Mouse (Mus musculus): ENCODE results near the gene Gna13.

Gna13 gene

DNA sequence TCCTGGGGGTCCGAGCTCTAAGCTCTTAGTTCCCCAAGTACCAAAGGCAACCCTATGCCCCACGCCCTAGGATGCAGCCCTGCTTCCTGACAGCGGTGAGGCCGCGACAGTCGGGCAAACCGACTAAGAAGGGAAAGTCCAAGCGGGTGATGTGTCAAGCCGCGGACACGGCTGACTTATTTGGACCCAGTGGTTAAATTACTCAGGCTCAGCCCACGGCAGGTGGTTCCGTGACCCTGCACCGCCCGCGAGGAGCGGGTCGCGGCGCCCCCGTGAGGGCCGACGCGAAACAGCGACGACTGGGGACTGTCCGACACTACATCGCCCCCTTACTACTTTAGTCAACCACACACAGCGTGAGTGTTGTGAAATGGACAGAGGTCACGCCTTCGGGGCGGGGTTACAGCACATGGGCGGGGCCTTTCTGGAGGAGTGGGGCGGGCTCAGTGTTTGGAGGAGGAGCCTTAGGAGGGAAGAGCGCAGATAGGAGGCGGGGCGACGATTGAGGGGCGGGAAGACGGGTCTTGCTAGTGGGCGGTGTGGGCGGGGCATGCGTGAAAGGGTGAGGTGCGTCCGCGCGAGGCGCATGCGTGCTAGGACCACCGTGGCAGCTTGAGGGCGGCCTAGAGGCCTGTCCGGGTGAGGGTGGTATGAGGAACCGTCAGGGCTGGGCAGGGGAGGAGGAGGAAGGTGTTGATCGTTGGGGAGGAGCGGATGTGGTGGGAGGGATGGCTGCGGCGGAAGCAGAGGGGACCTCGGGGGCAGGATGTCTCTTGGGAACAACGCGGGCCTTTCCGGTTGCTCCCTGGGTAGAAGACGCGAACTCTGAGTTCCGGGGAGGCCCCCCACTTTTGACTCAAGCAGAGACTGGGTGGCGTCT lies 63.0 kb downstream of the Gna13 start, which contains the start of gene Amz2:
TSS of gene Amz2 (plus strand) at position 555 of the 880 bp plus-strand sequence.
- peak; percentile 99 for DNase-seq

DNA sequence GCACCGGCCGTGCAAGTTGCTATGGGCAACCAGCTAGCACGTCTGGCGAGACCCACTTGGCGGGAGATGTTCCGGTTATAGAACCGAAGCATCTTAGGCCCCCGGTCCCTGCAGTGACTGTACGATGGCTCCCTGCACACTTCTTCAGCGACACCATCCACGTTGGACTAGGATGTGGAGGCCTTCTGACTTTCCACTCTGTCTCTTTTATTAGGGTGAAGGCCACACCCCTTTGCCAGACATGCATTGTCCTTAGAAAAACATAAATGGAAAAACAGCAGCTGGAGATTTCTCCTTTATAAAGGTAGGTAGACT lies 63.6 kb downstream of the Gna13 start:
- no peak for DNase-seq

DNA sequence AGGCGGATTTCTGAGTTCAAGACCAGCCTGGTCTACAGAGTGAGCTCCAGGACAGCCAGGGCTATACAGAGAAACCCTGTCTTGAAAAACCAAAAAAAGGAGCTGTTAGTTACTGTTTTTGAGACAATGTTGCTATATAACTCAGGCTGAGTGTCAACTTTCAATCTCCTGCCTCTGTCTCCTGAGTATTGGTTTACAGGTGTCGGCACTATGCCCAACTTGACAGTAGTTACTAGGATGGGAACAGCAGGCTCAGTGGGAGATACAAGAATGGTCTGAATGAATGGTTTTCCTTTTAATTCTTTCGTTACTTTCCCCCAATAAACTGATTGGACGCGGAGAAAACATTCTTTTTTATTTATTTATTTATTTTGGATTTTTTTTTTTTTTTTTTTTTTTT lies 64.7 kb downstream of the Gna13 start:
- DNase-seq = no peak

DNA sequence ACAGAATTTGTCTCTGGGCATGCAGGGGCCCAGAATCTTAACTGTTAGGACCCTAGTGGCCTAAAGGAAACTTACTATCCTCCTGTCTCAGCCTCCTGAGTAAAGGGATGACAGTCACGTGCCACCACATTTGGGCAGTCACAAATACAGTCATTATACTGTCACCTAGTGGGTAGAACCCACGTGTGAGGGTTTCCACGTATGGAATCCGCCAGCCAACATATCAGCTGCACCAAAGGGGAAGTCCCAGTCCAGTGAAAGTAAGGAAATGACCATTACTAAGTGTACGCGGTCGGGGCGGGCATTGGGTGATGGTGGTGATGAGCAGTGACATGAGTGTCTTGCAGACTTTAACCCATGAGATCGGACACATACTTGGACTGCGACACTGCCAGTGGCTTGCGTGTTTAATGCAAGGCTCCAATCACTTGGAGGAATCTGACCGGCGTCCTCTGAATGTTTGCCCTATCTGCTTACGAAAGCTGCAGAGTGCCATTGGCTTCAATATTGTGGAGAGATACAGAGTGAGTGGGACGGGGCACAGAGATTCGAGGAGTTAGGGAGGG lies 71.7 kb downstream of the Gna13 start:
- DNase-seq = no peak

DNA sequence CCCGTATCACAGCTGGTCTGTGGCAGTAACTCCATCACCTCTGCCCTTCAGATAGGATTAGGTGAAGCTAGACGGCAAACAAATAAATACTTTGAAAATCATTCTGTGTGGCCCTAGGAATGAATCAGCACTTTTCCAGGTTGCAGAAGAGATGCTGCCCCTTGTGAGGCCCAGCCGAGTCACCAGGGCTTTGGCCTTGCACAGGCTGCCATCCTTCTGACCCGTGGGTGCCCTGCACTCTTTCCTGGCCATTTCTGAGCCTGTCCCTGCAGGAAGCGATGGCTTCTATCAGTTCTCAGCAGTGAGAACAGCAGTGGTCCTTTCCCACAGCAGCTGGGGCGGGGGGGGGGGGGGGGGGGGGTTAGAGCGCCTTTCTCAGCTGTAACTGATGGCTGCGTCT lies 74.3 kb downstream of the Gna13 start:
- no peak for DNase-seq

DNA sequence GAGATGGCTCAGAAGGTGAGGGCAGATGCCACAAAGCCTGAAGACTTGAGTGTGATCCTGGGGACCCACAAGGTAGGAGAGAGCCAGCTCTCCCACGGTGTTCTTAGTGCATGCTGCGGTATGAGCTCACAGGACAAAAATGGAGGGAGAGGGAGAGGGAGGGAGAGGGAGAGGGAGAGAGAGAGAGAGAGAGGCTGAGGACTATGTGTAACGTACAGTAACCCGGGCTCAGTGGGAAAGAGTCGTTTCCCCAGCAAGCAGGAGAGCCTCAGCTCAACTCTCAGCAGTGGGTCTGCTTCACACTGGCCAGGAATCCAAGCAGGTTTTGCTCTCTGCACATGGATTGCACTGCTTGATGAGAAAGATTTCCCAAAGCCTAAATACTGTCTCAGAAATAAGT lies 76.6 kb downstream of the Gna13 start:
- no peak for DNase-seq

DNA sequence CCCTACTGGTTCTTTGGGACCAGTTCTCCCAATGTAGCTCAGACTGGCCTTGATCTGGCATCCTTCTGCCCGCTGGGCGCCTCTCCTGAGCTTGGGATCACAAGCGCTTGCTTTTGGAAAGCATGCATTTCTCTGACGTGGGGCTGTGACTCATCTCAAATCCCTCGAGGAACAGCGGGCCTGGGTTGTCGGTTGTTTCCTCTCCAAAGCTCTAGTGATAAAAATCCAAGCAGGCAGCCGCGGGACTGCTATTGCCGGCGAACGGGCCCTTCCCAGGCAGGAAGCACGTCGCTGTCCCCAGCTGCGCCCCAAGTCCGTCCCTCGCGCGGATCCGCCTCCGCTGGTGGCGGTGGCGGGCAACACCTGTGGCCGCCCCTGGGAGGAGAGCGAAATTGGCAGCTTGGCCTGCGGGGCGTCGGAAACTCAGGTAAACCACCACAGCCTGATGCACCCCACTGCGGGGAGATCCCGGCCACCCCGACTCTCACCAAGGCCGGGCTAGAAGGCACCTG lies 77.3 kb downstream of the Gna13 start:
- peak; percentile 78 for DNase-seq

DNA sequence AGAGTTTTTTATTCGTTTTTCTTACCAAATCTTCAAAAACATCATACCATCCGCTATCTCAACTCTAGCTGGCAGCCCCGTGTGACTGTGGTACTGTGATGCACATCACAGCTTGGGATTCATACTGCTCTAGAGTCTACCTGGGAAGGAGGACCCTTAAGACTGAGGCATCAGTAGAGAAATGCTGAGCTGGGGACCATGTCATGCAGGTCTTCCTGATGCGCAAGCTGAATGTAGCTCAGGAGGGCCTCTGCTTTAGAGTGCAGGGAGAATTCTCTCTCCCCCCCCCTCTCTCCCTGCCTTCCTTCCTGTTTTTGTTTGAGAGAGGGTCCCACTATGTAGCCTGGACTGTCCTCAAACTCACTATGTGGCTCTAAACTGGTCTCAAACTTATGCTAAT lies 78.0 kb downstream of the Gna13 start:
- no peak for DNase-seq

DNA sequence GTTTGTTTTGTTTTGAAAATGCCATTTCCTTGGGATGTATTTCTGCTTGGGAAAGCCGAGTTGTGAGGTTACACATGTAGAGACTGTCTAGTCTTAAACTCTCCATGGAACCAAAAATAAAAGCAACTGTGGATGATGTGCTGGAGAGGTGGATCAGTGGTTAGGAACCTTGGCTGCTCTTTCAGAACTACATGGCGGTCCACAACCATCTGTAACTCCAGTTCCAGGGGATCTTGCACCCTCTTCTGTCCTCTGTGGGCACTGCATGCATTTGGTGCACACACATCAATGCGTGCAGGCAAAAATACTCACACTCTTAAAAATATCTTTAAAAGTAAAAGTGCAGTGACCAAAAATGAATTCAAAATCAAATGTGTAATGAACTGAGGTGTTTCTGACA lies 78.5 kb downstream of the Gna13 start:
- peak; percentile 42 for DNase-seq

DNA sequence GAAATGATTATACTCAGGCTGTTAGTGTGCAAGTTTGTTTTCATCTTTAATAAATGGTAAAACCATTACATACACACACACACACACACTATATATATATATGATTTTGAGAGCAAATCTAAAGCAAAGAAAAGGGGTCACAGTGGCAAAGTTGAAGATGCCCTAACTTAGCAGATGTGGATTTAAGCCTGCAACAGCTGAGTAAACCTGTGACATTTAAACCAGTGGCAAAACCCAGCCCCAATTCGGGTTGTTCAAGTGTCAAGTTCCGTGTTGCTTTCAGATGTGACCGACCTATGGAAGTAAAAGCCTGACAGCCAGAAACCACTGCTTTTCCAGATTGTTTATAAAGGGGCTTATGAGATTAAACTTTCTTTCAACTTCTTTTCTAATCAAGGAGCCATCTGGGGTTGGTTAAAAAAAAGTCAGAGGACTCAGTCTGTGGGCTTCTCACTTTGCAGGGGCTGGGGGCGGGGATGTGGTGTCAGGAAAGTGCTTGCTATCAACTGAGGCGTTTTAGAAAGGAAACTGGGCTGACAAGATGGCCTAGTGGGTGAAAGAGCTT lies 79.6 kb downstream of the Gna13 start:
- peak; percentile 49 for DNase-seq

DNA sequence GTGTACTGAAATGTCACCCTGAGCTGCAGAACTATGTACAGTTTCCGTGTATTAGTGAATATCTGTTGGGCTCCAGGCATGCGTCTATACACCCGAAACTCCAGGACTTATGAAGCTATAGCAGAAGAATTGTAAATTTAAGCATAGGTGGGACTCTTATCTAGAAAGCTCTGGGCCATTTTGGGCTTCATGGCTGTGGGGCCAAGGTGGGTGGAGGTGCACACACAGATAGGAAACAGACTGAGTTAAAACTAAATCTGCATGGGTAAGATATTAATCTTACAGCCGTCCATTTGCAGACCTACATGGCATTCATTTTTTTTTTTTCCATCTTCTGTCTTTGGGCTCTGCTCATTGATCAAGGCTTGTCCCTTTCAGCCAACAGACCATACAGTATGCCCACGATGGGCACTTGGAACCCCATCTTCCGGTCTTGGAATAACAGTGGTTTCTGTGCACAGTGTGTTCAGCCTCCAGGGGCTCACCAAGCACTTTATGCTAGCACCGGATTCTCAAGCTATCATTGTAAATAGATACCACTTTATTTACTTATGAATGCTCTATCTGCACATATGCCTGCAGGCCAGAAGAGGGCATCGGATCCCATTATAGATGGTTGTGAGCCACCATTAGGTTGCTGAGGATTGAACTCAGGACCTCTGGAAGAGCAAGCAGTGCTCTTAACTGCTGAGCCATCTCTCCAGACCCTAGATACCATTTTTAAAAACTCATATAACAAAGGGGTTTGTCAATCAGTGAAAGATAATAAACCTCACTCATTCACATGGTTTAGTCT lies 81.0 kb downstream of the Gna13 start:
- no peak for DNase-seq

DNA sequence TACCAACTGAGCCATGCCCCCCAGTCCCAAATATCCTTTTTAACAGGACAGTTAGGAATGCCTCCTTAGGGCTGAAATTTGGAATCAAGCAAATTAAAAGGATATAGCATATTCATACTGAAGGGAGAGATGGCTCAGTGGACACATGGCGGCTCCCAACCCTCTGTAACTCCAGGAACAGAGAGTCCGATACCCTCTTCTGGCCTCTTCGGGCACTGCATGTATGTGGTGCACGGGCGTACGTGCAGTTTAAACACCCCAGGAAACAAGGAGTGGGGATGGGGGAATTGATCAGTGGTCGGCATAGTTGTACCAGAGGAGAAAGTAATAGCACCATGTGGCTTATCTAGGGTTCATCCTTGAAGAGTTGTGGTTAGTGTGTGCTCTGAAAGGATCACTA lies 82.0 kb downstream of the Gna13 start:
- peak; percentile 58 for DNase-seq

DNA sequence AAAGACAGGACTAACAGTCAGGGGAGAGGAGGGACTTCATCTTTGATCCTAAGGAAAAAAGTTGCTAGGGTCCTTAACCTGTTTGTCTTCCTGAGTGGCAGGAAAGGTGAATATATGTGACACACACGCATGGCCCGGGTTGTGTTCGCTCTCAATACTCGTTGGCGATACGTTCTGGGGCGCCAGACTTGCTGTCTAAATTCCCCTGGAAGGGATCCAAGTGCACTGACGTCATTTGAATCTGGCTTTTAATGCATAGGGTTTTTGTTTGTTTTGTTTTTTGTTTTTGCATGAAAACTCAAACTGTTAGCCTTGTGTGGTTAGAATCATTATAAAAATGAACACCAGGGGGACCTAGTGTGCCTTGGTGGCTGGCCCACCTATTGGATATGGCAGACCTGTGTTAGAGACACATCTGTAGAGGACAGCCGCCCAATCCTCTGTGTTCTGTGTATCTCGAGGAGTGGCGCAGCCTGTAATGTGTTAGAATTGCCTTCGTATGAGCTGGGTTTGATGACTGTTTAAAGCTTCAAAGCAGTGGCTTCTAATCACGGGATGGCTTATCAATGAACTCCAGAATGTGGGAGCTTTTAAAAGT lies 82.9 kb downstream of the Gna13 start:
- peak; percentile 78 for DNase-seq

Measured in embryo, embryonic 11 days (tissue).